Mouse (Mus musculus) liver, embryonic 15.5 days (tissue): ENCODE results near the gene Cotl1. TPM values are rescaled to one million over a fixed set of nuclear protein-coding genes. Genes with fewer than 3 reads are reported as not detected.

Experiments
- ATAC-seq: fragments of 200-750 bp; cut with Nextera tagmentation; 2 replicates; pipeline ENCODE4 v1.8.0; 2017; ENCODE audit warnings: moderate number of reproducible peaks, mild to moderate bottlenecking, moderate library complexity; ENCODE audit not compliant: insufficient read depth
- H3K27ac ChIP-seq: fragments of 300-500 bp; sonication (generic); replicated peaks from 2 replicates; pipeline ENCODE4 v1.5.1; 2015; ENCODE audit warnings: mild to moderate bottlenecking, inconsistent platforms
- H3K27me3 ChIP-seq: fragments of 300-500 bp; sonication (generic); 2 replicates; pipeline ENCODE4 v1.6.1; 2015; ENCODE audit warnings: mild to moderate bottlenecking, inconsistent platforms
- H3K36me3 ChIP-seq: fragments of 300-500 bp; sonication (generic); replicated peaks from 2 replicates; pipeline ENCODE4 v1.6.1; 2015; ENCODE audit warnings: moderate library complexity, mild to moderate bottlenecking, inconsistent platforms
- H3K4me1 ChIP-seq: fragments of 300-500 bp; sonication (generic); replicated peaks from 2 replicates; pipeline ENCODE4 v1.6.1; 2015; ENCODE audit warnings: inconsistent platforms
- H3K4me2 ChIP-seq: fragments of 300-500 bp; sonication (generic); 2 replicates; pipeline ENCODE4 v1.6.1; 2015; ENCODE audit warnings: moderate library complexity, mild to moderate bottlenecking, inconsistent platforms
- H3K4me3 ChIP-seq: fragments of 300-500 bp; sonication (generic); replicated peaks from 2 replicates; pipeline ENCODE4 v1.5.1; 2015; ENCODE audit warnings: mild to moderate bottlenecking, inconsistent platforms
- H3K9ac ChIP-seq: fragments of 300-500 bp; sonication (generic); 2 replicates; pipeline ENCODE4 v1.6.1; 2015; ENCODE audit warnings: moderate library complexity, mild to moderate bottlenecking, inconsistent platforms
- H3K9me3 ChIP-seq: fragments of 300-500 bp; sonication (generic); replicated peaks from 2 replicates; pipeline ENCODE4 v1.6.1; 2016; ENCODE audit warnings: inconsistent platforms
- WGBS: fragments of 180-500 bp; shearing (Covaris S2); methylation state at CpG from one replicate; pipeline ENCODE4 v1.1.7; 2015; ENCODE audit warnings: mixed read lengths; ENCODE audit not compliant: insufficient replicate concordance; 5-methylcytosine and 5-hydroxymethylcytosine counted together
- polyA plus RNA-seq: library from polyadenylated mRNA; unstranded; fragments of >200 nt; fragmentation: Nextera tagmentation; extraction: Ambion mirVana; gene quantifications from 2 replicates; pipeline ENCODE4 v1.2.1, GENCODE M21; 2015

Cotl1 gene
- polyA plus RNA-seq, 1 experiment from 2014 or later, result 33.3 TPM

DNA sequence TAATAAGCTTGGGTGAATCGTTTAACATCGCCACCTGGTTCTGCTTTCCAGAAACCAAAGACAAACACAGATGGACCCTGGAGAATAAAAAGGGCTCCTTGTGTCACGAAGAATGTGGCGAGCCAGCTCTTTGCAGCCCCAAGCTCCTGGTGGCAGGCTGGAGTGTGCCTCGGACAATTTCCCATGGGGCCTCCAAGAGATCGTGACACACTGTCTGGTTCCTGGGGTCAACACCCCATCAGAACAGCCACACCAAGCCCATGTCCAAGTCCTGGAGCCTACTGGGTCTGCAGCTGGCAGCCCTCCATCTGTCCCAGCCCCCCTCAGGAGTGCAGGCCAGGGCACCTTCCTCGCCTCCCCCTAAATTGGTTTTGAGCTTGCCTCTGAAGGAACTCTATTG, 62.6 kb downstream of the Cotl1 start:
- peak overlapping the region; percentile 66 for H3K4me3 ChIP-seq
- peak overlapping the region; percentile 91 for H3K4me2 ChIP-seq
- peak overlapping the region; percentile 49 for H3K27ac ChIP-seq
- H3K9ac ChIP-seq, result peak overlapping the region; percentile 68
- peak; percentile 17 for ATAC-seq
- H3K9me3 ChIP-seq, result no peaks in the 10 kb centered on the region
- H3K36me3 ChIP-seq, result no peaks in the 10 kb centered on the region
- 0 out of 2 replicates have a peak, but pooled peaks cover 5% of the 10 kb centered on the region for H3K27me3 ChIP-seq
- WGBS, result 24% methylated on average over 7 of the region's 7 CpGs
- peaks cover 27% of the 10 kb centered on the region for H3K4me1 ChIP-seq

DNA sequence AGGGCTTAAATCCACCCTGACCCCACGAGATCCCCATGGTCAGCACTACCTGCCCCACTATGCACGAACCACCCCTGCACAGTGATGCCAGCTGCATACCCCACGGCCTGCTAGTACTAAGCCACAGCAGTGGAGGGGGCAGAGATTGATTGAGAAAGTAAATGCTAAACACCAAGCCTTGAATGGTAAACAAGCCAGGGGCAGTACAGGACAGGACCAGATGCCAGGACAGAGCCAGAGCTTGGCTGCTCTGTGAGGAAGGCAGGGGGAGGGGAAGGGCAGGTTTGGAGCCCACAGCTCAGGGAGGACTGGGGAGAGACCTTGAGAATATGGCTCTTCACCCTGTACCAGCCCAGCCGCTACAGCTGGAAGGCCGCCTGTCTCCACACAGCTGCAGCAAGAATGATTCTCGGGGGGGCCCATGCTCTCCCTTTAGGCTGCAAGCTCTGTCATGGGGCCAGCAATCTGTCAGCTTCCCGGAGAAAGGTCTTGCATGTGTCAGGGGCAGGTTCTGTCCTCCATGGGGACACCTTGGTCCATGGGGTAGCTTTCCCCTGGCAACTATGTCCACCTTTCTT, 63.6 kb downstream of the Cotl1 start:
- Histone ChIP-seq H3K9ac (no peak overlapping the region), H3K4me3 (no peak overlapping the region), H3K4me1 (peaks cover 27% of the 10 kb centered on the region), H3K9me3 (no peaks in the 10 kb centered on the region), H3K36me3 (no peaks in the 10 kb centered on the region), H3K4me2 (no peak overlapping the region), H3K27ac (no peak overlapping the region), H3K27me3 (0 out of 2 replicates have a peak, but pooled peaks cover 5% of the 10 kb centered on the region)
- no peak for ATAC-seq
- 76% methylated on average over 7 of the region's 7 CpGs for WGBS

- ATAC-seq, result no peak
- Histone ChIP-seq H3K4me2 (peak overlapping the region; percentile 51), H3K9me3 (no peaks in the 10 kb centered on the region), H3K9ac (no peak overlapping the region), H3K27me3 (no peaks in the 10 kb centered on the region), H3K27ac (no peak overlapping the region), H3K4me3 (no peak overlapping the region), H3K36me3 (no peaks in the 10 kb centered on the region; the same call in 1 of the 2 replicates), H3K4me1 (peaks cover 21% of the 10 kb centered on the region)
- 41% methylated on average over 22 of the region's 22 CpGs for WGBS
These were observed 74.4 kb downstream of the Cotl1 start for GRCm38 (mm10) chr8:119765761-119766444.

DNA sequence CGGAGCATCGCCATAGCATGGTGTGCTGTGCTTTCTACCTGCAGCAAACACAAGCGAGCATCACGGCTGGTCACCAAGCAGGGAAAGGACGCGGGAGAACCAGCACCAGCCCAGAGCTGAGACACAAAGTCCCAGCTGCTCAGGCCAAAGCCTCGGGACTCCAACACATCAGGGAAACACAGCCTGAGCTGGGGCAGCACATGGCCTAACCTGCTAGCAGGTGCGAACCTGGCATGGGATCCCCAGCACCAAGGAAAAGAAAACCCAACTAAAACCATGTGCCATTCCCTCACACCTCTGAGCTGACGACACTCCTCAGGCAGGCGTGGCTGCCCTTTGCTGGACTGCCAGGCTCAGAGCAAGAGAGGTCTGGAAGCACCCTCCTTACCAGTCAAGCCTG, 75.0 kb downstream of the Cotl1 start:
- no peak overlapping the region for H3K4me3 ChIP-seq
- H3K27me3 ChIP-seq, result no peaks in the 10 kb centered on the region
- H3K9me3 ChIP-seq, result no peaks in the 10 kb centered on the region
- H3K27ac ChIP-seq, result no peak overlapping the region
- peaks cover 21% of the 10 kb centered on the region for H3K4me1 ChIP-seq
- ATAC-seq, result no peak
- H3K4me2 ChIP-seq, result peak overlapping the region; percentile 51; the same call in 1 of the 2 replicates
- no peaks in the 10 kb centered on the region; the same call in 1 of the 2 replicates for H3K36me3 ChIP-seq
- H3K9ac ChIP-seq, result no peak overlapping the region
- WGBS, result 74% methylated on average over 10 of the region's 10 CpGs

DNA sequence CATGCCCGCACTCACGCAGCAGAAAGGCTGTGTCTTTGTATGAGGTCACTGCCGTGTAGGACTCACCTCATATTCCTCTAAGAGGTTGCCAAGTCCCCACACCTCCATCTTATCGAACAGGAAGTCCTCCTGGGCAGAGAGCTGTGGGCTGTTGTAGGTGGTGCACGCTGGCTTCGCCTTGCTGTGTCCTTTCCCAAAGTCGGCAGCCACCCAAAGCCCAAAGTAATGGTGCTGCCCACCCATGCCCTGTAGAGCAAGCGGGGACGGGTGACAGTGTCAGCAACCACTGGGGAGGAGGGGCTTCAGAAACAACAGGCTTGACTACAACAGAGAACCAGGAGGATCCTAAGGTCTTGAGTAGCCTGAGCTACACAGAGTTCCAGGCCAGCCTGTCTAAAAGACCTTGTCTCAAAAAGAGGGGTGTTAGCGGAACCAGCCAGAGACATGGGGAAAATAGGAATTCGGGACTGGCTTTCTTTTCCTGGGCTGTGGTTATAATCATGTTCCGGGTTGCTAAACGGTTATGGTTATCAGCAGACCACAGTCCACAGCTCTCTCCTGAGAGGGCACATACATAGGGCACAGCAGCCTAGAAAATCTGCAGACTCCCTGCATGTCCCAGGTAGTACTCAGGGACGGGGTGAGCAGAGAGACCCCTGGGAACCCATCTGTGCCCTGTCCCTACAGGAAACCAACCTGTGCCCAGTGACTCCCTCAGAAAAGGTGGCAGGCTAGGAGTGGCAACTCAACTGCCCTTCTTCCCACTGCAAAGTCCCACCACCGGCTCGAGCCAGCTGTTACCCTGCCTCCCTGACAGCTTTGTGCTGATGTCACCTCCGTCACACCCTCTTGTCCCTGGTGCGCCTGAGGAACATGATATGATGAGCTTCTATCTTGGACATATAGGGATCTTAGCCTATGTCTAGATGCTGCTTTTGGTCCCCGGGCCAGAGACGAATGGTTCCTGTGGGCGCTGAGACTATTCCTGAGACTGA, 77.8 kb downstream of the Cotl1 start:
- 37% methylated on average over 21 of the region's 21 CpGs for WGBS
- Histone ChIP-seq H3K36me3 (no peaks in the 10 kb centered on the region; the same call in 1 of the 2 replicates), H3K4me3 (no peak overlapping the region), H3K4me2 (0 out of 2 replicates have a peak overlapping the region, but pooled peaks have one; percentile 6), H3K9me3 (no peaks in the 10 kb centered on the region), H3K27me3 (no peaks in the 10 kb centered on the region), H3K27ac (no peak overlapping the region), H3K9ac (no peak overlapping the region), H3K4me1 (peaks cover 21% of the 10 kb centered on the region)
- peak; percentile 51; the same call in 1 of the 2 replicates for ATAC-seq

- Histone ChIP-seq H3K4me3 (no peak overlapping the region), H3K4me2 (no peak overlapping the region), H3K27me3 (no peaks in the 10 kb centered on the region), H3K9me3 (no peaks in the 10 kb centered on the region), H3K36me3 (no peaks in the 10 kb centered on the region; the same call in 1 of the 2 replicates), H3K9ac (no peak overlapping the region), H3K27ac (no peak overlapping the region), H3K4me1 (peaks cover 23% of the 10 kb centered on the region)
- ATAC-seq, result no peak
- 76% methylated on average over 11 of the region's 11 CpGs for WGBS
These were observed 78.7 kb downstream of the Cotl1 start for GRCm38 (mm10) chr8:119761692-119762091.

Other genes with a start within 250 kb of the Cotl1 start
- gene Taf1c, start 235.3 kb downstream of the Cotl1 start, polyA plus RNA-seq, result 5.4 and 7.4 TPM in 2 replicates
- not detected in 2 replicates for gene Adad2, start 227.8 kb downstream of the Cotl1 start, polyA plus RNA-seq
- gene Kcng4, start 204.9 kb downstream of the Cotl1 start, polyA plus RNA-seq, result not detected in 2 replicates
- 2.2 and 2.5 TPM in 2 replicates for gene Wfdc1, start 174.2 kb downstream of the Cotl1 start, polyA plus RNA-seq
- 0.09 and 0.12 TPM in 2 replicates for gene Atp2c2, start 140.5 kb downstream of the Cotl1 start, polyA plus RNA-seq
- 4.1 and 4.6 TPM in 2 replicates for gene Tldc1, start 62.1 kb downstream of the Cotl1 start, polyA plus RNA-seq
- gene Klhl36, start 21.7 kb upstream of the Cotl1 start, polyA plus RNA-seq, result 3.9 and 4.3 TPM in 2 replicates
- gene Usp10, start 69.8 kb upstream of the Cotl1 start, polyA plus RNA-seq, result 76.7 and 91.5 TPM in 2 replicates
- gene Gm20388, start 70.3 kb upstream of the Cotl1 start, polyA plus RNA-seq, result 3.0 TPM in 1 of 2 replicates, not detected in the other
- gene Crispld2, start 151.9 kb upstream of the Cotl1 start, polyA plus RNA-seq, result 1.3 and 2.1 TPM in 2 replicates